Mouse (Mus musculus): ENCODE results near the gene Cbr3.

Cbr3 gene

DNA sequence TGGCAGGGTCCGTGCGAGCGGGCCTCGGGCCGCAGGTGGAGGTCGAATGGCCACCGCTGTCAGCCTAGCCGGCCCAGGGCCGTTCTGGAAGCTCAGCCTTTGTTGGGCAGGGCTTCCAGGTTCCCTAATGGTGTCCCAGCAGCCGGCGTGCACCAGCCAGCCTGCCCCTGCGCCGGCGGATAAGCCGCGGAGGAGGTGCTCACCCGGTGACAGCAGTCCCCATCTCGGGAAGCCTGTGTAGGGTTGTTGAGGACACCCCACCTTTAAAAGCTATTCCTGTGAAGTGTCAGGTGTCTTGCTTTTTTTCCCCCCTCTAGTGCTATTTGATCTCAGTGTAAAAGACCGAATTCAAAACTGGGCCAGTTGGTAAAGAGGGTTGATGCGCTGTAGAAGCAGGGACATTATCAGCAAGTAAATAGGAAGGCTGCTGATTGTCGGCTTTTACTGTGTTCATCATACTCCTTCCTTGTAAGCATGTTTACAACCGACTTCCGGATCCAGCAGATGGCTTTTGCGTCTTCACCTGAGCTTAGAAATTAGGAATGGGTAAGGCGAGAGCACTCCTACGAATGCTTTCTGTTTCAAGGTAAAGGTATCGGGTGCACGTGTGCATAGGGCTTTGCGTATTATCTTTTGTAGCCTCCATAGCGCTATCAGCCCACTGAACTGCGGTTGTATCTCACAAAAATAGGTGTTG lies 29.3 kb downstream of the Cbr3 start:
- DNase-seq = peak in 1 of 2 experiments; percentile 66

GRCm38 (mm10) chr16:93712966-93713365 lies 30.0 kb downstream of the Cbr3 start:
- peak; percentile 56 to 57 for DNase-seq

- DNase-seq = peak in 1 of 2 experiments; percentile 11
These were observed 31.4 kb downstream of the Cbr3 start for GRCm38 (mm10) chr16:93714426-93714825.

DNA sequence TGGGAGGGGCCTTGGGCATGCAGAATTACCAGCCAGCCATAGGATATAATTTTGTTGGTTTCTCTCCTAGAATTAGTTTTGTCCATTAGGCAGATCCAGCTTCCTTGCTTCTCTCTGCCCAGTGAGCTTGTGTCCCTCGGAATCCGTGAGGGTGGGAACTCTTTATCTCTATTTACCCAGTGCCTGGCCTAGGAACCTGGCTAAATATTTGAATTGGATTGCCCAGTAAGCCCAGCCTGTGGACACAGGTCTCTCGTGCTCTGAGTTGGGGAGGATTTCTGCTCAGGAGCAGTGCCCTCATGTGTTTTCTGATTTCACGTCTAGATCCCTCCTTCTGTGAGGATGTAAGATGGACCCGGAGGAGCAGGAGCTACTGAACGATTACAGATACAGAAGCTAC lies 32.8 kb downstream of the Cbr3 start:
- DNase-seq = peak in 1 of 2 experiments; percentile 13

GRCm38 (mm10) chr16:93717299-93717703 lies 34.3 kb downstream of the Cbr3 start:
- DNase-seq = peak; percentile 97 to 98

DNA sequence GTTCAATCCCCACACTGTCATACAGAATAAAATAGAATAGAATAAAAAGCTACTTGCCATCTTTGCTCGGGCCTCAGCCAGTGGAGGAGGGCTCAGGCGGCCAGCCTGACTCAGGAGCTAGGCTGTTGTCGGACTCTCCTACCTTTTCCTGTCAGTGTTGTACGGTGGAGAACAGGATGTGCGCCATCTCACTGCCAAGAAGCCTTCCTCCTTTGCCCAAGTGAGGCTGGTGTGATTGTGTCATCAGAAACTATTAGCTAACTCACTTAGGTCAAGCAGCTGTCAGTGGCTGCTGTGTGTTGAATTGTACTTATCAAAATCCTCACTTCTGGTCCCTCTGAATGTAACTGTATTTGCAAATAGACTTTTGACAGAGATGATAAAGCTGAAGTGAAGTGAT lies 38.8 kb downstream of the Cbr3 start:
- no peak for DNase-seq

- peak; percentile 49 to 58 for DNase-seq
These were observed 39.5 kb downstream of the Cbr3 start for GRCm38 (mm10) chr16:93722476-93722875.

GRCm38 (mm10) chr16:93725417-93726144 lies 42.6 kb downstream of the Cbr3 start:
- no peak for DNase-seq

DNA sequence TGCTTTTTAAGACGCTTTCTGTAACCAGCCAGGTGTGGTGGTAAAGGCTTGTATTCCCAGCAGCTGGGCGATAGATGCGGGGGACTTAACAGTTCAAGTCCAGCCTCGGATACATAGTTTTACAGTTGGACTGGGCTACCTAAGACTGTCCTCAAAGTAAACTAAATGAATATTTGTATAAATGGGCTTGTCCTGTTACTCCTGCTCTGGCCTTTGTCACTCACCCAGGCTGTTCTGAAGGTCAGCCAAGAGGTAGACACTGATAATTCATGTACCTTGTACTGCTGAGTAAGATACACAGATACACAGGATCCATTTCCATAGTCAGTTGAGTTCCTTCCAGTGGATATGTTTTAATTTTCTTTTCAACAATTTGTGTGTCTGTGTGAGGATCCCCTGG lies 43.2 kb downstream of the Cbr3 start:
- DNase-seq = no peak

DNA sequence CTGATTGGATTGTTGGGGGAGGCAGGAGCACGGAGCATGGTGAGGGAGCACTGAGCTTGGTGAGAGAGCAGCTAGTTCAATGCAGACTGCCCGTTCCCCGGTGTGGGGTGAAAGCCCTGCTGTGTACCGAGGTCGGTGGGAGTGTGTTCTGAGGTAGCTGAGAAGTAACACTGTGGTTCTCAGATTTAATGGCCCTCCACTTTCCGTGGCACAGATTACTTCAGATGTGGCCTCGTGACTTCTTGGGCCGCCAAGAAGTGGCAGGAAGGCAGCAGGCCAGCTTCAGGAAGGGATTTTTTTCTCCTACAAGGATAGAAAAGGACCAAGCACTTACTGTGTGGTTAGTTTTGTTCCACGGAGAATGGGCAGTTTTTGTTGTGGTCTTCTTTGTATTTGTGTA lies 45.7 kb downstream of the Cbr3 start:
- no peak for DNase-seq

DNA sequence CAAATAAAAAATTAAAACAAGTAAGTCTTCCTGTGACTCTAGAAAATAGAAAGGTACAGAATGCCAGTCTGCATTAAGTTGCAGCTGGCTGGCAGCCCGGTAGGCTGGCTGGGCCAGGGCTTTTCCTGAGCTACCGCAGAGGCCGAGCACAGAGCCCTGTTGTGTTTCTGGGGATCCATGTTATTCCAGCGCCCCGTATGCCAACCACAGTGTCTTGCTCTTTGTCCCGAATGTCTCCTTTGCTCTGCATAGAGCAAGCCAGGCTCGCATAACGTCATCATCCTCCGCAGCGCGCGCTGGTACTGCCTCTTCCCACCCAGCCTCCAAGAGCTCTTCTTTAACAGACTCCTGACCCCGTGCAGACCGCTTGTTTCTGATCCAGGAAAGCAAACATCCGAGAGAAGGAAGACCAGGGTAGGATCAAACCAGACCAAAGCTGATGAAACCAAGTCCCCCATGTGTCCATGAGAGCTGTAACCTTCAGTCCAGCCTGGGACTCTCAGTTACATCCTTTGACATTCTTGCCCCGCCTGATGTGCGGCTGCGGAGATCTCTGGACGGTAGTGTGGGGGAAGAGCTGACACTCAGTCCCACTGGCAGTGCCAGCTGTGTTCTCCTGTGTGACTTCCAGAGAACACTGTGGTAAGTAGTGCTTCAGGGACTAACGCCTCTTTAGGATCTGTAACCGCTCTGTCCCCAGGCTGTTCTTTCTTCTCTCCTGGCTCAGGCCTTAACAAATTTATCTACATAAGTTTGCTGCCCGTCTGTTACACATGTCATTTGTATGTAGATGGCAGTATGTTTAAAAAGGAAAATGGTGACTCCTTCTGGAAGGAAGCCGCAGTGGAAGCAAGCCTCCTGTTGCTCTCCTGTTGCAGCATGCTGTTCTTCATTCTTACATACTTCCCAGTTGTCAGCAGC lies 47.0 kb downstream of the Cbr3 start:
- peak; percentile 60 to 66 for DNase-seq

DNA sequence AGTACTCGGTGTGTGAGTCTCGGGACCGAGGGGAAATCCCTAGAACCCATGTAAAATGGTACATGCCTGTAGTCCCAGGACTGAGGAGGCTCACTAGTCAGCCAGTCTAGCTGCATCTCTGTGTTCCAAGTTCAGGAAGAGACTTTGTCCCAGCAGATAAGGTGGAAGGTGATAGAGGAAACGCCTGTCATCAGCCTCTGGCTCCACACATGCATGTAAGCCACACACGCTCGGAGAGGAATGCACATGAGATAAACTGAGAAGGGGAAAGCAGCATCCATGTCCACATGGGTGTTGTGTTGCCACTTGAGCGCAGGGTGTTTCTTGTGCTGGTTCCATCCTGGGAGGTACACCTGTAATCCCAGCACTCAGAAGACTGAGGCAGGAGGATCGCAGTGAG lies 48.3 kb downstream of the Cbr3 start:
- DNase-seq = no peak

- DNase-seq = peak; percentile 49
These were observed 50.0 kb downstream of the Cbr3 start for GRCm38 (mm10) chr16:93732875-93733569.

DNA sequence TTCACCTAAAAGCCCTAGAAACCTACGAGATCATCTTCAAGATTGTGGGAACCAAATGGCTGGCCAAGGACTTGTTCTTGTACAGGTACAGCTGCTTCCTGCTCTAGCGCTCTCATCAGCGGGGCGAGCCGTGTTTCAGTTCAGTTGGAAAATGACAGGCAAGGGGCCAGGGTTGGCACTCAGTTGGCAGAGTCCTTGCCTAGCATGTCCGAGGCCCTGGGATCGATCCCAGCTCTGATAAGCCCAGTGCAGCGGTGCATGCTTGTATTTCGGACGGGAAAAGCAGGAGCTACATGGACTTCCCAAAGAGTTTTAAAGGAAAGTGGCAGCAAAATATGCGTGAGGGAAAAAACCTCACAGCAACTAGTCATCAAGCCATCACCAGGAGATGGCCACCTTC lies 56.2 kb downstream of the Cbr3 start:
- DNase-seq = no peak
